Mouse (Mus musculus): ENCODE measurements around the gene H2afv.

The H2afv gene

GRCm38 (mm10) chr11:6444077-6444853, at the start of gene H2afv:
TSS of gene H2afv (minus strand) at chr11:6444443.
- DNase-seq (ENCODE audit: low spot score), result peak; percentile 99

- peak; percentile 54 for DNase-seq (ENCODE audit: low spot score)
Measured at GRCm38 (mm10) chr11:6489691-6490503, 45.7 kb upstream of the H2afv start.

- no peak for DNase-seq (ENCODE audit: low spot score)
Measured at GRCm38 (mm10) chr11:6489257-6489656, 45.0 kb upstream of the H2afv start.

DNA sequence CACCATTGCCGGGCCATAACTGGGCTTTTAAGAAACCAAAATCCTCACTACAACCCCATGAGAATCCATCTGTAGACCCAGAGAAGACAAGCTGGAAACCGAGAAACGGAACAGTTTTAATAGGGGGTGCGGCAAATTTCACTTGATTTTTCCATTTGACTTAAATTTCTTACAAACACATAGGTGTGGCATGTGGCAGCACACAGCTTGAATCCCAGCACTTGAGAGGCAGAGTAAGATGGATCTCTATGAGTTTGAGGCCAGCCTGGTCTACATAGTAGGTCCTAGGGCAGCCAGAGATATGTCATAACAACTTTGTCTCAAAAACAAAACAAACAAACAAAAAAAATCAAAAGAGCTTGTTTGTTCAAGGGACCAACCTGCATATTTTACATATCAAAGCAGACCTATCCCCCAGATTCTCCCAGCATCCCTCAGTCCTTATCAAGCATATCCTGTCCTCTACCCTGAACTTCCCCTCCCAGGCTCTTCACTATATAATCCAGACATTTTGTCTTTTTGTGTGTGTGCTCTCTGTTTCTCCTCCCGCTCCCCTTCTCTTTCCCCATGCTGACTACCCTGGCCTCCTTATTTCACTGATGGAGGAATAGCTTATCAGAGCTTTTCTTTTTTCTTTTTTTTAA, 43.9 kb upstream of the H2afv start:
- no peak for DNase-seq (ENCODE audit: low spot score)

DNA sequence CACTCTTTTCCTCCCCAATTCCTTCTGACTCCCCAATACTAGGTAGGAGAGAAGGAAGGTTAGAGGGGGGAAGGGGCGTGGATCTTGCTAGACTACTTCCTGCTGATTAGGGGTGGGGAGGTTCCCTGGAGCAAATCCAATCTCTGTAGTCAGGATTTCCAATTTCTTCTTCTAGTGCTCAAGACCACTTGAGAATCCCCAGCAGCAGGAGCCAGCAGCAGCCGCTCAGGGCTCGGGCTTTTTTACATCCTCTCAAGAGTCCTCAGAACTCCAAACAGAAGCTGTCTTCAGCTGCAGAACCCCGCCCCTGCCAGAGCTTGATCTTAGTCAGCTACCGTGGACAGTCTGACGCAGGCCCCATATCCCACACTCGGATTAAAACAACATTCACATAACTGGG, 43.3 kb upstream of the H2afv start:
- DNase-seq (ENCODE audit: low spot score), result no peak

GRCm38 (mm10) chr11:6486916-6487315, 42.7 kb upstream of the H2afv start:
- DNase-seq (ENCODE audit: low spot score), result no peak

DNA sequence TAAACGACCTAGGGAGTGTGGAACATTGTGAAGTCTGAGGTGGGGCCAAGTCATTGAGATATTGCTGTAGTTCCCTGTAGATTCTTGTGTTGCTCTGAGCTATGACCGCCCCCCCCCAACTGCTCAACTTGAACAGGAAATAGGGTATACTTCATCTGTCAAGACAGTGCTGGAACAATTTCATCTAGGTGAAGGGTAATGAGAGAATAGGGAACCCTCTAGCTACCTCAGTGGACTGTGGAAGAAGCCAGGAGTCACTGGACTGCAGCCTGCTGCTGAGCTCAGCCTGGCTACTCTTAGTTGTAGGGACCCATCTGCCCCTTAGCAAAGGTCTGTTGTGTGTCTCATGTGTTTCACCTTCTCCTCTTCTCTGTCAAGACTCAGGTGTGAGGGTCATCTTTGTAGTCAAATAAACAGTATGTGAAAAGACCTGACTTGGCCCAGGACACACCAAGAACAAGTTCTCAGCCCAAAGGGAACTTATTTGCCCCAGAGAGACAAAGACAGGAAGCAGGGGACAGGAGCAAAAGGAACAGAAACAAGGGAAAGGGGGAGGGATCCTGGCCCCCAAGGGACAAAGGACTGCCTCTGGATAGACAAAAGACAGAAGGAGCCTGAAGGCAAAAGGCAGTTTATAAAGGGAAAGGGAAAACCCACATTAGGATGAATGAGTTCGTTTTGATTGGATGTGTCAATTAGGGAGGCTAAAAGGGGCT, 40.2 kb upstream of the H2afv start:
- no peak for DNase-seq (ENCODE audit: low spot score)

- DNase-seq (ENCODE audit: low spot score), result no peak
Measured at GRCm38 (mm10) chr11:6483103-6483502, 38.9 kb upstream of the H2afv start.

DNA sequence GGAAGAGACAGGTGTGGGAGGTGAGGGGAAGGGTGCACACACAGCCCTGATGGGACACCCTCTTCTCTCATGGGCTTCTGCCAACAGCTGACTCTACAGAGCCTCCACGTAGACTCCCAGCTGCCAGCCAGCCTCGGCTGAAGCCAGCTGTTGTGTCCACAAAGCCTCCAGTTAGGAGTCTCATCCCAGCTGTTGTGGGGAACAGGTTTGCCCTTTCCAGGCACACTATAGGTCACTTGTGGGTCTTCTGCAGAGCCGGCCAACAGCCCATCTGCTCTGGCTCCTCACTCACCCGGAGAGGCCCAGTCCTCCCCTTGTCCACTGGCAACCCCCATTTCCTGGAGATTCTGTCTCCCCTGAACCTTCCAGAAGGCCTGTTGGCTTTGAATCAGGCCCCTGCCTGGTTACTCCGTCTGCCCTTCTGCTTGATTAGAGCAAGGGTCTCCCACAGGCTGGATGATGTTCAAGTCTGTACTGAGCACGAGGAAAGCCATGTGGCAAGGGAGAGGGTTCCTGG, 37.5 kb upstream of the H2afv start:
- no peak for DNase-seq (ENCODE audit: low spot score)

- no peak for DNase-seq (ENCODE audit: low spot score)
Measured at GRCm38 (mm10) chr11:6480681-6481405, 36.6 kb upstream of the H2afv start.

DNA sequence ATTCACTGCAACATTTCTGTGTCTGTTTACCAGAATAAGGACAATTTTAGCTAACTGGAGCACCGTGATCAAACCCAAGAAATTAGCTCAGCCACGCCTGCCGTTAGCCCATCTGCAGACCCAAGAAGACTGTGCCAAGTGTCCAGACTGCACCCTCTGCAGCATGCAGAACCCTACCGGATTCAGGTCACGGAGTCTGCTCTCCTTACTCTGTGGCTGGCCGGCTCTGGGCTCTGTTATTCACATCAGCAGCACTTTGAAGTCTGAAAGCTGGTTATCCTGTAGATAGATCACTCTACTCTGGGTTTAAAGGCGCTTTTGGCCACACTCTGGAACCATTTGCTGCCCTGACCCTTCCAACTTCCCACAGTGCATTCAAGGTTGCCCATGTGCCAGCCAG, 35.9 kb upstream of the H2afv start:
- no peak for DNase-seq (ENCODE audit: low spot score)

GRCm38 (mm10) chr11:6479231-6479630, 35.0 kb upstream of the H2afv start:
- no peak for DNase-seq (ENCODE audit: low spot score)

DNA sequence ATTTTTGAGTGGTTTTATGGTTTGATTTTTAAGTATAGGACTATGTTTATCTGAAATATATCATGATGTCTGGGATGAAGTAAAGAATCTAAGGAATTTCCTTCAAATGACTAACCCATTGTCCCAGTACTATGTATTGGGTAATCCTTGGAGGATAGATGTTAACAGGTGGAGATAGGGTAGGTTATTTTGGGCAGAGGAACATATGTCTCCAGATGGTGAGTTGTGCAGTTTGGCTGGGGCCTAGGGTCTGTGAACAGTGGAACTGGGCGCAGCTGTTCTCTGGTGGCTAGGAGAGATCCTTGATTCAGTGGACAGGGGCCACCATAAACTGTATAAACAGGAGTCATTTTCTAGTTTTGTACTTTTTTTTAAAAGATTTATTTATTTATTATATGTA, 33.1 kb upstream of the H2afv start:
- DNase-seq (ENCODE audit: low spot score), result no peak

- DNase-seq (ENCODE audit: low spot score), result no peak
Measured at GRCm38 (mm10) chr11:6476876-6477275, 32.6 kb upstream of the H2afv start.

- DNase-seq (ENCODE audit: low spot score), result peak; percentile 90
Measured at GRCm38 (mm10) chr11:6475867-6476484, 31.7 kb upstream of the H2afv start, which contains the start of gene Purb. TSS of gene Purb (minus strand) at chr11:6475917.

DNA sequence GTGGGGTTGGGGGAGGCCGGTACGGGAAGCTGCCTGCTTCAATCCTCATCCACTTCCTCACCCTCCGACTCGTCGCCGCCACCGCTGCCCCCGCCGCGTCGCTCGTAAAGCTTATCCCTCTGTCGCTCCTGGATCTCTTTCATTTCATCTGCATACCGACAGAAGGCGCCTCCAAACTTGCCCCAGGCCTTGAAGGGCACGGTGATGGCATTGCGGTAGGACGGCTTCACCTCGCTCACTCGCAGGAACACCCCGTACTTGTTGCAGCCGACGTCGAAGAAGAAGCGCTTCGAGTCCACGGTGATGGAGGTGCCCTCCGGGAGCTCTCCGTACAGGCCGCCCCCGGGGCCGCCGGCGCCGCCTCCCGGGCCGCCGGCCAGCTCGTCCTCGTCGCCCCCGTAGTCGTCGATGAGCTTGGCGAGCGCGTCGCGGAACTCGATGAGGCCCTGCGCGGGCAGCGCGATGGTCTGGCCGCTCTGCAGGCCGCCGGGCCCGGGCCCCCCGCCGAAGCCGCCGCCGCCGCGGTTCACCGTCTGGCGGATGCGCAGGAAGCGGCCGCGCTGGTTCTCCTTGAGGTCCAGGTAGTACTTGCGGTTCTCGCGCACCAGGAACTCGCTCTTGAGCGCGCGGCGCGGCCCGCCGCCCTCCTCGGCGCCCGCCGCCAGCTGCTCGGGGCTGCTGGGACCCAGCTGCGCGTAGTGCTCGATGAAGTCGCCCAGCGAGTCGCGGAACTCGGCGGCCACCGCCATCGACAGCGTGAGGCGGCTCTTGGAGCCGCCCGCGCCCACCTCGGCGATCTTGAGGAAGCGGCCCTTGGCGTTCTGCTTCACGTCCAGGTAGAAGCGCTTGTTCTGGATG, 30.9 kb upstream of the H2afv start:
- peak; percentile 69 for DNase-seq (ENCODE audit: low spot score)

DNA sequence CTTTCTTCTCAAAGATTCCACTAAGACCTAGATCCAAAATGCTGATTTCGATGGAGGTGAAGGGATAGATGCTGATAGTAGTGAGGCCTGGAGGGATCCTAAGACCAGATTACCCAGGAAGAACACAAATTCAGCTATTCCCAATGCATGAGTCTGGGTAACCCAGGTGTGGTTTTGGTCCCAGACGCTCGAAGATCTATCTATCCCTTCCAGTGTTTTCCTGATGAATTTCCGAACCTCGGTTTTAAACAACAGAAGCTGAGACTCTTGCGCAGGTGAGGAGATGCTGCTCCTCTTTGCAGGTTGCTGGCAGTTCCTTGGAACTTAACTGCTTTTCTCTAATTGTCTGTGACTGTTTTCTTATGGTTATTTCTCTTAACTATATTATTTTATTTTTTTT, 30.1 kb upstream of the H2afv start:
- DNase-seq (ENCODE audit: low spot score), result no peak

GRCm38 (mm10) chr11:6472076-6472475, 27.8 kb upstream of the H2afv start:
- DNase-seq (ENCODE audit: low spot score), result no peak

DNA sequence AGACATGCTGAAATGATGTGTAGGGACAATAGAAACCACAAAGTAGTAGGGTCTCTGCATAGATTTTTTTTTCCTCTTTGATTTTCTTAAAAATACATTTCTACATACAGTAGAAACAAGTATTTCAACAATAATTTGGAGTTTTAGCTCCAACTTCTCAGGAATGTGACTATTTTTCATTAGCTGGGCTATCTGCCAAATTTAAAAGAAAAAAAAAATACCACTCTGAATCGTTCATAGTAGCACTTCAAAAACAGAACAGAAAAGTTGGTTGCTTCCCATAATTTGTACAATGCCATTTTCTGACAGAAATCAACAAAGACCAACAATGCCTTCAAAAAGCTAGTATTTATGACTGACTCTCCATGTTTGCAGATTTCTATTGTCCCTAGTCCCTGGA, 27.2 kb upstream of the H2afv start:
- no peak for DNase-seq (ENCODE audit: low spot score)

GRCm38 (mm10) chr11:6471054-6471453, 26.8 kb upstream of the H2afv start:
- no peak for DNase-seq (ENCODE audit: low spot score)

All from T-cell, adult 2 months (primary cell).